Mouse (Mus musculus) E14TG2a.4 (cell line): ENCODE data around the gene Armc6.
A peak's percentile ranks its signal among the peaks of the same experiment; 100 is the strongest.

ENCODE experiments used
- H3K27me3 ChIP-seq: 2 replicates; pipeline ENCODE4 v1.6.1; 2014; ENCODE audit warnings: low read length, control low read depth; ENCODE audit not compliant: insufficient read depth
- H3K36me3 ChIP-seq: 2 replicates; pipeline ENCODE4 v1.6.1; 2014; ENCODE audit warnings: low read length, control low read depth; ENCODE audit not compliant: insufficient read depth
- H3K4me1 ChIP-seq: replicated peaks from 2 replicates; pipeline ENCODE4 v1.6.1; 2014; ENCODE audit warnings: low read depth, low read length, control low read depth
- H3K4me3 ChIP-seq: replicated peaks from 2 replicates; pipeline ENCODE4 v1.5.1; 2014; ENCODE audit warnings: mild to moderate bottlenecking, low read length
- H3K9me3 ChIP-seq: 2 replicates; pipeline ENCODE4 v1.6.1; 2014; ENCODE audit warnings: low read length, control low read depth
- CTCF ChIP-seq: conservative IDR thresholded peaks from 2 replicates; pipeline ENCODE4 v1.5.1; 2014; ENCODE audit warnings: low read length
- NANOG ChIP-seq: IDR thresholded peaks from 2 replicates; pipeline ENCODE4 v1.6.1; 2014; ENCODE audit warnings: borderline replicate concordance, low read length, mixed read lengths
- POU5F1 ChIP-seq: IDR thresholded peaks from 2 replicates; pipeline ENCODE4 v1.6.1; 2014; ENCODE audit warnings: low read length, borderline replicate concordance

Gene Armc6

DNA sequence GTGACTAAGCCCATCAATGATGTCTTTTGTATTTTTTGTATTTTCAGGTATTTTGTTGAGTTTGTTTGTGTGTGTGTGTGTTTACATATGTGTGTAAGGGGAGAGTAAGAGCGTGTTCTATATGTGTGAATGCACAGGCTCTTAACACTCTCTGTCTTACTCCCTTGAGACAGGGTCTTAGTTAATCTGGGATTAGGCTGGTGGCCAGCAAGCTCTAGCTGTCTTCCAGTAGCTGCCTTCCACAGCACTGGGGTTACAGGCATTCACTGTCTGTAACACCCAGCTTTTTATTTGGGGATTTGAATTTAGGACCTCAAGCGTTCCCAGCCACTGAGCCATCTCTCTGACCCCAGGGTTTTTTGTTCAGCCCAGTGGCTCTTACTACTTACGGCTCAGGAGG lies 13.6 kb upstream of the Armc6 start:
- Histone ChIP-seq H3K4me1 (peaks cover 21% of the 10 kb centered on the region), H3K36me3 (peaks cover 98% of the 10 kb centered on the region), H3K9me3 (no peaks in the 10 kb centered on the region), H3K27me3 (no peaks in the 10 kb centered on the region), H3K4me3 (no peak overlapping the region)
- no peak for TF ChIP-seq NANOG
- no peak for TF ChIP-seq POU5F1
- no peak for TF ChIP-seq CTCF

DNA sequence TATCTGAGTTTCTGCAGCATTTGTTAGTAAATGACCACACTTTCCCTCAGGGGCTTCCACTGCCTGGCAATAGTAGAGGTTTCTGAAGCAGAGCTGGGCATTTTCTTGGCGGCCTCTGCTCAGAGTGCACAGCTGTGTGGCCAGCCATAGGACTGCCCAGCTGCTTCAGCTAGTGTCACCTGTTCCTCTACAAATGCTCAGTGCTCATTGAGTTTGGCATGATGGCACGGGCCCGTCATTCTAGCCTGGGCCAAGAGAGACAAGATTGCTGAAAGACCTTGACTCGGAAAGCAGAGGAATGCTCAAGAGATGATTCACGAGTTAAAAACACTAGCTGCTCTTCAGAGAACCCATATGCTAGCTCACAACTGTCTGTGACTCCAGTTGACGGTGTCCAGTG lies 12.4 kb upstream of the Armc6 start:
- TF ChIP-seq CTCF = no peak
- no peak for TF ChIP-seq NANOG
- no peak for TF ChIP-seq POU5F1
- peaks cover 17% of the 10 kb centered on the region for H3K4me1 ChIP-seq
- H3K4me3 ChIP-seq = no peak overlapping the region
- H3K9me3 ChIP-seq = no peaks in the 10 kb centered on the region
- H3K36me3 ChIP-seq = peaks cover 98% of the 10 kb centered on the region
- H3K27me3 ChIP-seq = no peaks in the 10 kb centered on the region

DNA sequence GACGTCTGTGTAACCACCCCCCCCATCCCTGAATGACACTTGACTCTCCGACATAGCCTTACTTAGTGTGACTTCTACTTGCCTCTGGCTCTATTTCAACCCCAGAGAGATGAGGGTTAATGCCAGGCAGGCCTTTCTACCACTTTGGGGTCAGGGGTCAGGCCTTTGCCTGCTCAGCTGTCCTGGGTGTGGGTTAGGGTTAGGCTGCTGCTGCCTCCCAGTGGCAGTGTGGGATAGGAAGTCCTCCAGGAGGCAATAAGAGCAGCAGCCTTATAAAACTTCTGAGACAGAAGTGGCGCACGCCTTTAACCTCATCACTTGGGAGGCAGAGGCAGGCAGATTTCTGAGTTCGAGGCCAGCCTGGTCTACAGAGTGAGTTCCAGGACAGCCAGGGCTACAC lies 6.4 kb upstream of the Armc6 start:
- no peak overlapping the region for H3K4me3 ChIP-seq
- H3K36me3 ChIP-seq = peaks cover 98% of the 10 kb centered on the region
- no peaks in the 10 kb centered on the region for H3K9me3 ChIP-seq
- TF ChIP-seq NANOG (no peak), CTCF (no peak), POU5F1 (no peak)
- peaks cover 30% of the 10 kb centered on the region for H3K4me1 ChIP-seq
- H3K27me3 ChIP-seq = no peaks in the 10 kb centered on the region

DNA sequence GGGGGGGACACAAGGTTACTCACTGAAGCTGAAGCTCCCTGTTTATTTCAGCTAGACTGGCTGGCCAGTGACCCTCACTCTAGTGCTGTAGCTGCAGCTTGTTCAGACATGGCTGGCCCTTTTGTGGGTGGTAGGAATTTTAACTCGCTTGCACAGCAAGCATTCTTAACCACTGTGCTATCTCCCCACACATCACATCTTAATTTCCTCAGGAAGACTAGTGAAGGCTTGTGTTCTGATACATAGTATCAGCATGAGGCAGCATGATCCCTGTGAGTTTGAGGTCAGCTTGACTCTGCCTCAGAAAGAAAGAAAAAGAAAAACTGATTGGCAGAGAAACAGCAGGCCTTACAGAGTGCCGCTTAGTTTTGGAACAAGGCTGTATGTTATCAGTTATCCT lies 3.6 kb upstream of the Armc6 start:
- peaks cover 74% of the 10 kb centered on the region for H3K36me3 ChIP-seq
- H3K9me3 ChIP-seq = no peaks in the 10 kb centered on the region
- H3K4me1 ChIP-seq = peaks cover 40% of the 10 kb centered on the region
- no peak overlapping the region for H3K4me3 ChIP-seq
- no peaks in the 10 kb centered on the region for H3K27me3 ChIP-seq
- TF ChIP-seq POU5F1 (no peak), NANOG (no peak), CTCF (no peak)

DNA sequence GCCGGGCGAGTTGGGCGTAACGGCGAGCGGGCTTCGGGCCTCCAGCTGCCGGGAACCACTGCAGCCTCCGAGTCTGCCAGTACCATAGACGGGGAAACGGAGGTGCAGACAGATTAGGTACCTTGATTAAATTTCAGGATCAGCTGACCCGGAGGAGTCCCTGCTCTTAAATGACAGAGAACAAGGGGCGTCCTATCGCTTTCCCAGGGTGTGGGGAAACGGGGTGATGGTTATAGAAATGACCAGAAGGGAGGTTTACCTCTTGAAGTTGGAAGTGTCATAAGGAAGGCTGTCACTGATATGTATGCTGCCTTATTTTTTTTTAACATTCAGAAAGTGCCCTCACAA lies 489 bp upstream of the Armc6 start:
- Histone ChIP-seq H3K27me3 (no peaks in the 10 kb centered on the region), H3K9me3 (no peaks in the 10 kb centered on the region), H3K4me1 (peaks cover 48% of the 10 kb centered on the region), H3K4me3 (peak overlapping the region; percentile 94), H3K36me3 (peaks cover 61% of the 10 kb centered on the region)
- no peak for TF ChIP-seq NANOG
- TF ChIP-seq CTCF = no peak
- TF ChIP-seq POU5F1 = no peak

DNA sequence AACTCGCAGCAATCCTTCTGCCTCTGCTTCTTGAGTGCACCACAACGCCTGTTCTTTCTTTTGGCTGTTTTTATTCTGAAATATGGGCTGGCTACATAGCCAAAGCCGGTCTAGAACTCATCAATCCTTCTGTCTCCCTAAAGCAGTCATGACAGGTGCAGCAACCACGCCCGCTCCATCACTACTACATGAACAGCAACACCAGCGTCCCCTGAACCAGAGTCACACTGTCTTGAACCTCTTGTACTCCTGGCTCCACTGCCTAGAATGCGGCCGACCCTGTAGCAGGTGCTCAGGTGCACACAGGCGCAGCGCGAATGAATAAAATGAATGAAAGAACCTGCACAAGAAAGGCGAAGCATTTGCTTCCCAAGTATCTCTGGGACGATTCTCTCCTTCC lies 660 bp downstream of the Armc6 start:
- Histone ChIP-seq H3K27me3 (no peaks in the 10 kb centered on the region), H3K4me3 (peak overlapping the region; percentile 94), H3K36me3 (peaks cover 60% of the 10 kb centered on the region), H3K4me1 (peaks cover 59% of the 10 kb centered on the region), H3K9me3 (no peaks in the 10 kb centered on the region)
- TF ChIP-seq NANOG = no peak
- TF ChIP-seq POU5F1 = no peak
- TF ChIP-seq CTCF = no peak

DNA sequence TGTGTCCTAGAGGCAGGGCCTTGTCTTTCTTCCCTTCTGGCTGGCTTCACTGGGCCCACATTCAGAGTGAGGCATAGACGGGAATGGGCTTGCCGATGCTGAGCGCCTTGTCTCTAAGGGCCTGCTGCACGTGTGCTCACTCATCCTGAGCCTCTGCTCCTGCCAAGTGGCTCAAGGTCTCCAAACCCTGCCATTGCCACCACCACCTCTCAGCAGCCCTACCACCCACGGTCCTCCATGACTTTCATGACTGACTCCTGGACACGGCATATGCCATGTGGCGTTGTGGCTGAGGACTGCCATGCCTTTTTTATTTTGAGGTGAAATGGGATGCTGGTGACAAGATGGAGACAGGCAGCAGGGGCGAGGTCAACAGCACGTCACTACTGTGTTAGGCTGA lies 3.4 kb downstream of the Armc6 start:
- no peak overlapping the region for H3K4me3 ChIP-seq
- no peaks in the 10 kb centered on the region for H3K27me3 ChIP-seq
- no peaks in the 10 kb centered on the region for H3K9me3 ChIP-seq
- peaks cover 37% of the 10 kb centered on the region for H3K36me3 ChIP-seq
- TF ChIP-seq NANOG (no peak), CTCF (no peak), POU5F1 (no peak)
- peaks cover 65% of the 10 kb centered on the region for H3K4me1 ChIP-seq

DNA sequence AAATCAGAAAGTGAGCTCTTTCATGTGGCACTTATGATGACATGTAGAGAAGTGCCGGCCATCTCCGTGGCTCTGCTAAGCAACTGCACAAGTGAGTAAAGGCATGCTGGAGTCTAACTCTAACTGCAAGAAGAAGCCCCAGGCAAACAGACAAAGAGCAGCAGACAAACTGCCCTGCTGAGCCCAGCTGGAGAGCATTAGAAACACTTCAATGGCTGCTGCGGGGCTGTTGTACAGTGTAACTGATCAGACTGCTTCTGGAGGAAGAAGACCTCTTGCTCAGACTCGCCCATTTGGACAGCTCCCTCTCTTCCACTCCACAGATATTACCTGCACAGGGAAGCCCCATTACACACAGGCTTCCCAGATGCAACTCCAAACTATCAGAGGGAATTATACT lies 6.3 kb downstream of the Armc6 start:
- TF ChIP-seq POU5F1 (no peak), CTCF (no peak), NANOG (no peak)
- peaks cover 71% of the 10 kb centered on the region for H3K4me1 ChIP-seq
- H3K27me3 ChIP-seq = no peaks in the 10 kb centered on the region
- no peaks in the 10 kb centered on the region for H3K9me3 ChIP-seq
- no peak overlapping the region for H3K4me3 ChIP-seq
- H3K36me3 ChIP-seq = peaks cover 60% of the 10 kb centered on the region

DNA sequence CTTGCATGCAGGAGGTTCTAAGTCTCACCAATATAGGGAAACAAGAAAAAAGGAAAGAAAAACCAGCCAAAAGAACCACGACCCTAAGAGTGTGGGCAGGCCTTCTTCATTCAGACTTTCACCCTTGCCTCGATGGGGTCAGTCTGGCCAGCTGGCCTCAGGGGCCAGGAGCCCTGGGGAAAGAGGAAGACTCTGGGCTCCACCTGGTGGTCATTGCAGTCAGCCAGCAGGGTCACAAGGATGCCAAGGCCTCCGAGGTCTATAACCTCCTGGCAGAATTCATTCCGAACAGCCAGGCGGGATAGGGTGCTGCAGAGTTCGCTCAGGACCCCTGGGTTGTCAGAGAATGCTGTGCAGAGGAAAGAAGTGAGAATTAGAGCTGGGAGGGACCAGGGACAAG lies 10.9 kb downstream of the Armc6 start:
- H3K9me3 ChIP-seq = no peaks in the 10 kb centered on the region
- peaks cover 57% of the 10 kb centered on the region for H3K4me1 ChIP-seq
- 0 out of 2 replicates have a peak, but pooled peaks cover 3% of the 10 kb centered on the region for H3K27me3 ChIP-seq
- TF ChIP-seq POU5F1 (no peak), CTCF (no peak; the same call in 1 of the 2 replicates), NANOG (no peak)
- no peak overlapping the region for H3K4me3 ChIP-seq
- peaks cover 65% of the 10 kb centered on the region for H3K36me3 ChIP-seq

DNA sequence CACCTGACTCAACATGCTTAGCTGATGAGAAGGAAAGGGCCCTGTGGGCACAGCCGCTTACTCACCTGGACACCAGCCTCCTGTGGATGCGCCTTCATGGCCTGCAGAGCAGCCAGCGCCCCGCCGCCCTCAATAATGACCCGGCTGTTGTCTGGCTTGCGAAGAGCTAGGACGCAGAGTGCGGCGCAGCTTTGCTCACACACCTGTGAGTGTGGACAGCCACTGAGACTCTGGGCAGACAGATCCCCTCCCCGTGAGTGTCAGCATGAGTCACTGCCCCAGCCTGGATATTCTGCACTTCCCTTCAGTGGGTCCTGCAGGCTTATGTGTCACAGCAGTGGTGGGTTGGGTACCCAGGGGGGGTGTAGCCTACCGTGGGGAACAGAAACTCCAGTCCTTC lies 12.2 kb downstream of the Armc6 start:
- TF ChIP-seq POU5F1 (no peak), NANOG (no peak), CTCF (no peak)
- H3K27me3 ChIP-seq = 0 out of 2 replicates have a peak, but pooled peaks cover 4% of the 10 kb centered on the region
- H3K4me1 ChIP-seq = peaks cover 44% of the 10 kb centered on the region
- H3K4me3 ChIP-seq = peak overlapping the region; percentile 14
- H3K36me3 ChIP-seq = peaks cover 62% of the 10 kb centered on the region
- H3K9me3 ChIP-seq = no peaks in the 10 kb centered on the region
